Mouse (Mus musculus) lung, postnatal 0 days (tissue): ENCODE measurements around the gene Med13l.

Source experiments
- CTCF ChIP-seq: IDR thresholded peaks from 2 replicates; pipeline ENCODE4 v1.5.1; 2016; ENCODE audit warnings: antibody characterized with exemption, mild to moderate bottlenecking
- EP300 ChIP-seq: IDR thresholded peaks from 2 replicates; pipeline ENCODE4 v1.6.1; 2016; ENCODE audit warnings: antibody characterized with exemption, mild to moderate bottlenecking, control low read depth

GRCm38 (mm10) chr5:118575909-118576308, 15.4 kb downstream of the Med13l start:
- no peak for TF ChIP-seq EP300
- no peak for TF ChIP-seq CTCF
